Mouse (Mus musculus) brain, embryonic 14.5 days (tissue): ENCODE data around the gene Plscr5.
"Not testable (repeated sequence)": the region's sequence is repeated elsewhere in the genome, so short reads cannot be mapped to it uniquely, and the experiment has no call there.

Experiments used
- CTCF ChIP-seq: fragments of 200-500 bp; IDR thresholded peaks from 2 replicates; pipeline ENCODE4 v1.5.1; 2012; ENCODE audit warnings: inconsistent platforms, mild to moderate bottlenecking, moderate library complexity, borderline replicate concordance; ENCODE audit not compliant: insufficient read depth, insufficient read length; ENCODE audit errors: extremely low read depth
- POLR2A ChIP-seq: fragments of 200-500 bp; IDR thresholded peaks from 2 replicates; pipeline ENCODE4 v1.6.1; 2012; ENCODE audit warnings: mild to moderate bottlenecking, inconsistent platforms, borderline replicate concordance; ENCODE audit not compliant: poor library complexity, insufficient read depth, insufficient read length, severe bottlenecking; ENCODE audit errors: extremely low read depth

- TF ChIP-seq POLR2A, CTCF: not testable (repeated sequence)
These were observed at the start of gene Plscr5 for GRCm38 (mm10) chr9:92192636-92193035.
